ENCODE assay signal across 15 mouse cellular contexts in the genomic region with DNA sequence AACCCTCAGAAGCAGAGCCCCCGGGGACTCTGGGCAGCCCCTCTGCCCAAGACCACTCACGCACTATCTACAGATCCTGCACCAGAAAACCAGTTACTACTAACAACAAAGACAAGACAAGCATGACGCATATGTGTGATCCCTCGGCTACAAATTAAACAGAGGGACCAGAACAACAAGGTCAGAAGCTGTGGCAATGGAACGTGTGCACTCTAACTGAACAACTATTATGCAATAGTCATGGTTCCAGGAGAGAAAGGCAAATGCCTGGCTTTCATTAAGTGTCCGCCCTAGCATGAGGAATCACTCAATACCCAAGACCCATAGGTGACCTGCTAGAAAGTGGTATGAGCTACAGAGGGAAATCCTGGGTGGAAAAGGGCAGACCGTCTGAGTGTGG. TPM values are rescaled to one million over a fixed set of nuclear protein-coding genes. Genes with fewer than 3 reads are reported as not detected.
A peak's percentile ranks its signal among the peaks of the same experiment; 100 is the strongest.
DNase-seq lines count a peak whose midpoint lies in the region; ATAC-seq and TF ChIP-seq lines count a peak whose summit lies in the region.
"Had no signal": no experiment of that assay in that cellular context is flagged by ENCODE, and none has a peak within 500 bp of the region (broad histone marks: within the 10 kb centered on the region; RNA-seq: fewer than 3 reads in every experiment).

No protein-coding gene starts in this region.

- no peaks in the 10 kb centered on the region for H3K9me3 ChIP-seq in hindbrain, postnatal 0 days (ENCODE audit: low read length)
- H3K9me3 ChIP-seq in hindbrain, embryonic 11.5 days (ENCODE audit: control insufficient read depth, low read length) = no peaks in the 10 kb centered on the region
- H3K9me3 ChIP-seq in midbrain, embryonic 10.5 days (replicated peaks) = no peaks in the 10 kb centered on the region
- H3K9me3 ChIP-seq in midbrain, embryonic 13.5 days = no peaks in the 10 kb centered on the region
- H3K9me3 ChIP-seq in embryonic facial prominence, embryonic 13.5 days = no peaks in the 10 kb centered on the region
- H3K9me3 ChIP-seq: heart, embryonic 12.5 days; limb, embryonic 15.5 days had no signal

- no peak overlapping the region for H3K9ac ChIP-seq in hindbrain, postnatal 0 days (replicated peaks; ENCODE audit: low read length)
- no peak overlapping the region for H3K9ac ChIP-seq in hindbrain, embryonic 11.5 days (ENCODE audit: low read depth, low read length)
- no peak overlapping the region for H3K9ac ChIP-seq in midbrain, embryonic 13.5 days (replicated peaks)
- H3K9ac ChIP-seq in embryonic facial prominence, embryonic 13.5 days = 0 out of 2 replicates have a peak overlapping the region, but pooled peaks have one; percentile 36
- H3K9ac ChIP-seq: heart, embryonic 12.5 days; hindbrain, embryonic 14.5 days; limb, embryonic 15.5 days had no signal

- H3K27ac ChIP-seq in hindbrain, postnatal 0 days = peak overlapping the region; percentile 1; the same call in 1 of the 2 replicates
- H3K27ac ChIP-seq in hindbrain, embryonic 11.5 days (ENCODE audit: low read depth, low read length) = no peak overlapping the region
- H3K27ac ChIP-seq in midbrain, embryonic 10.5 days (replicated peaks) = 0 out of 2 replicates have a peak overlapping the region, but pooled peaks have one; percentile 28
- no peak overlapping the region for H3K27ac ChIP-seq in midbrain, embryonic 13.5 days
- no peak overlapping the region; the same call in 1 of the 2 replicates for H3K27ac ChIP-seq in embryonic facial prominence, embryonic 13.5 days
- peak overlapping the region; percentile 69 for H3K27ac ChIP-seq in small intestine, adult 2 months (ENCODE audit: insufficient read depth, low read depth, low read length)
- H3K27ac ChIP-seq: hindbrain, embryonic 14.5 days had no signal

- H3K4me2 ChIP-seq in hindbrain, postnatal 0 days (ENCODE audit: low read depth, low read length) = no peak overlapping the region
- H3K4me2 ChIP-seq in hindbrain, embryonic 11.5 days (replicated peaks; ENCODE audit: low read depth, low read length) = no peak overlapping the region
- no peak overlapping the region for H3K4me2 ChIP-seq in midbrain, embryonic 13.5 days (replicated peaks)
- no peak overlapping the region for H3K4me2 ChIP-seq in embryonic facial prominence, embryonic 13.5 days
- H3K4me2 ChIP-seq: heart, embryonic 12.5 days; hindbrain, embryonic 14.5 days; limb, embryonic 15.5 days had no signal

- H3K4me1 ChIP-seq in hindbrain, postnatal 0 days (ENCODE audit: insufficient read depth, low read length) = peaks cover 18% of the 10 kb centered on the region
- H3K4me1 ChIP-seq in hindbrain, embryonic 11.5 days (replicated peaks; ENCODE audit: control insufficient read depth, insufficient read depth, low read length) = peaks cover 13% of the 10 kb centered on the region
- H3K4me1 ChIP-seq in midbrain, embryonic 10.5 days = peaks cover 26% of the 10 kb centered on the region
- H3K4me1 ChIP-seq in midbrain, embryonic 13.5 days (replicated peaks) = peaks cover 29% of the 10 kb centered on the region
- H3K4me1 ChIP-seq in embryonic facial prominence, embryonic 13.5 days = peaks cover 43% of the 10 kb centered on the region
- peaks cover 65% of the 10 kb centered on the region for H3K4me1 ChIP-seq in small intestine, adult 2 months (ENCODE audit: control insufficient read depth, insufficient read depth, insufficient read length, low read length)

- TF ChIP-seq CTCF in hindbrain, postnatal 0 days (IDR thresholded peaks at IDR 0.05; ENCODE audit: low read depth) = no peak
- no peak for TF ChIP-seq CTCF in small intestine, adult 2 months (IDR thresholded peaks at IDR 0.05; ENCODE audit: extremely low read depth, insufficient read length, insufficient replicate concordance, low read depth, low read length)

- H3K27me3 ChIP-seq in hindbrain, postnatal 0 days (ENCODE audit: insufficient read depth, low read length) = no peaks in the 10 kb centered on the region
- no peaks in the 10 kb centered on the region for H3K27me3 ChIP-seq in hindbrain, embryonic 11.5 days (ENCODE audit: control insufficient read depth, insufficient read depth, low read length)
- no peaks in the 10 kb centered on the region for H3K27me3 ChIP-seq in midbrain, embryonic 10.5 days (ENCODE audit: low read depth, poor library complexity, severe bottlenecking)
- H3K27me3 ChIP-seq in midbrain, embryonic 13.5 days = no peaks in the 10 kb centered on the region
- no peaks in the 10 kb centered on the region for H3K27me3 ChIP-seq in embryonic facial prominence, embryonic 13.5 days
- no peaks in the 10 kb centered on the region for H3K27me3 ChIP-seq in small intestine, adult 2 months (ENCODE audit: control insufficient read depth, insufficient read depth, low read length)
- H3K27me3 ChIP-seq: heart, embryonic 12.5 days; limb, embryonic 15.5 days had no signal

- 87% methylated on average over 7 of the region's 7 CpGs for WGBS in hindbrain, postnatal 0 days
- 83% methylated on average over 7 of the region's 7 CpGs for WGBS in hindbrain, embryonic 11.5 days
- 92% methylated on average over 7 of the region's 7 CpGs for WGBS in midbrain, embryonic 10.5 days
- 92% methylated on average over 7 of the region's 7 CpGs for WGBS in midbrain, embryonic 13.5 days
- WGBS in embryonic facial prominence, embryonic 13.5 days = 69% methylated on average over 7 of the region's 7 CpGs
- WGBS in small intestine, adult 2 months = 88% methylated on average over 7 of the region's 7 CpGs

- DNase-seq in hindbrain, postnatal 0 days (ENCODE audit: low spot score) = no peak
- no peak for DNase-seq in hindbrain, embryonic 11.5 days (ENCODE audit: low spot score)
- DNase-seq in midbrain, embryonic 10.5 days (ENCODE audit: low spot score) = no peak
- DNase-seq in cerebellum, postnatal 14 days = no peak
- DNase-seq in thymus, postnatal 14 days = no peak
- DNase-seq: gastrocnemius, postnatal 10 days; kidney, postnatal 14 days; right cerebral cortex, postnatal 4 days had no signal

- H3K36me3 ChIP-seq in hindbrain, postnatal 0 days (ENCODE audit: insufficient read depth, low read length) = peaks cover 9% of the 10 kb centered on the region; the same call in 1 of the 2 replicates
- H3K36me3 ChIP-seq in hindbrain, embryonic 11.5 days (ENCODE audit: control insufficient read depth, insufficient read depth, low read length) = no peaks in the 10 kb centered on the region
- H3K36me3 ChIP-seq in midbrain, embryonic 10.5 days = peaks cover 71% of the 10 kb centered on the region
- H3K36me3 ChIP-seq in midbrain, embryonic 13.5 days = peaks cover 40% of the 10 kb centered on the region
- peaks cover 49% of the 10 kb centered on the region for H3K36me3 ChIP-seq in embryonic facial prominence, embryonic 13.5 days
- peaks cover 30% of the 10 kb centered on the region for H3K36me3 ChIP-seq in small intestine, adult 2 months (ENCODE audit: control insufficient read depth, insufficient read depth, low read length)

- no peak for ATAC-seq in hindbrain, postnatal 0 days
- ATAC-seq in hindbrain, embryonic 11.5 days (ENCODE audit: low FRiP score) = no peak
- no peak for ATAC-seq in midbrain, embryonic 13.5 days
- ATAC-seq in embryonic facial prominence, embryonic 13.5 days (ENCODE audit: insufficient number of reproducible peaks, insufficient read depth, low FRiP score, low TSS enrichment, low read depth) = no peak

- no peak overlapping the region for H3K4me3 ChIP-seq in hindbrain, postnatal 0 days (ENCODE audit: low read length)
- H3K4me3 ChIP-seq in hindbrain, embryonic 11.5 days (ENCODE audit: low read depth, low read length) = no peak overlapping the region
- no peak overlapping the region for H3K4me3 ChIP-seq in midbrain, embryonic 10.5 days
- H3K4me3 ChIP-seq in midbrain, embryonic 13.5 days (replicated peaks) = no peak overlapping the region
- no peak overlapping the region for H3K4me3 ChIP-seq in embryonic facial prominence, embryonic 13.5 days
- H3K4me3 ChIP-seq in small intestine, adult 2 months (ENCODE audit: low read depth, low read length) = no peak overlapping the region
- H3K4me3 ChIP-seq: heart, embryonic 12.5 days; limb, embryonic 15.5 days; myocyte had no signal

- no peak for TF ChIP-seq POLR2A in small intestine, adult 2 months (IDR thresholded peaks at IDR 0.05; ENCODE audit: low read depth, low read length)

RNA-seq across cellular contexts. Expression of a gene that starts 36.6 kb away (rescaled TPM):
- total RNA-seq in hindbrain, postnatal 0 days (2014; rRNA removed) = 20.9 and 21.0 TPM in 2 replicates
- 10.2 and 12.9 TPM in 2 replicates for polyA plus RNA-seq in hindbrain, postnatal 0 days (2015; fragmentation: Nextera tagmentation; extraction: Ambion mirVana)
- 16.9 and 17.0 TPM in 2 replicates for polyA plus RNA-seq in hindbrain, embryonic 11.5 days (2014; fragmentation: Nextera tagmentation; extraction: Ambion mirVana)
- polyA plus RNA-seq in midbrain, embryonic 10.5 days (2016; fragmentation: Nextera tagmentation; extraction: Ambion mirVana) = 23.1 and 25.0 TPM in 2 replicates
- polyA plus RNA-seq in midbrain, embryonic 13.5 days (2015; fragmentation: Nextera tagmentation; extraction: Ambion mirVana) = 21.7 and 23.4 TPM in 2 replicates
- polyA plus RNA-seq in embryonic facial prominence, embryonic 13.5 days (2015; fragmentation: Nextera tagmentation; extraction: Ambion mirVana) = 23.0 and 25.7 TPM in 2 replicates
- 24.6 and 55.7 TPM in 2 replicates for polyA plus RNA-seq in small intestine, adult 2 months (2012; rRNA removed)

Comparison
In these comparisons a context has a peak if more than half of its experiments do, and no peak if none do; other contexts are left out.
1. H3K27ac ChIP-seq: peak in hindbrain, postnatal 0 days (single experiment), midbrain, embryonic 10.5 days (single experiment) and small intestine, adult 2 months (single experiment); none in hindbrain, embryonic 11.5 days (single experiment), midbrain, embryonic 13.5 days (single experiment) and embryonic facial prominence, embryonic 13.5 days (single experiment).